Mouse (Mus musculus): ENCODE results near the gene Sh3glb2. TPM values are rescaled to one million over a fixed set of nuclear protein-coding genes. Genes with fewer than 3 reads are reported as not detected.

Gene Sh3glb2
- polyA plus RNA-seq, 1 experiment, result 259 TPM

GRCm38 (mm10) chr2:30342061-30342460 lies 17.1 kb downstream of the Sh3glb2 start:
- DNase-seq (ENCODE audit: low spot score), result no peak

- DNase-seq (ENCODE audit: low spot score), result no peak
Measured at GRCm38 (mm10) chr2:30337179-30337578, 22.0 kb downstream of the Sh3glb2 start.

- DNase-seq (ENCODE audit: low spot score), result no peak
Measured at GRCm38 (mm10) chr2:30336174-30336915, 22.8 kb downstream of the Sh3glb2 start.

GRCm38 (mm10) chr2:30335324-30335723 lies 23.8 kb downstream of the Sh3glb2 start:
- DNase-seq (ENCODE audit: low spot score), result no peak

- no peak for DNase-seq (ENCODE audit: low spot score)
Measured at GRCm38 (mm10) chr2:30328791-30329190, 30.3 kb downstream of the Sh3glb2 start.

- DNase-seq (ENCODE audit: low spot score), result no peak
Measured at GRCm38 (mm10) chr2:30327276-30327675, 31.9 kb downstream of the Sh3glb2 start.

- DNase-seq (ENCODE audit: low spot score), result no peak
Measured at GRCm38 (mm10) chr2:30325296-30325695, 33.8 kb downstream of the Sh3glb2 start.

GRCm38 (mm10) chr2:30323111-30323510 lies 36.0 kb downstream of the Sh3glb2 start:
- no peak for DNase-seq (ENCODE audit: low spot score)

- DNase-seq (ENCODE audit: low spot score), result no peak
Measured at GRCm38 (mm10) chr2:30319260-30319659, 39.9 kb downstream of the Sh3glb2 start.

GRCm38 (mm10) chr2:30316955-30317354 lies 42.2 kb downstream of the Sh3glb2 start:
- no peak for DNase-seq (ENCODE audit: low spot score)

GRCm38 (mm10) chr2:30316136-30316535 lies 43.0 kb downstream of the Sh3glb2 start:
- no peak for DNase-seq (ENCODE audit: low spot score)

- no peak for DNase-seq (ENCODE audit: low spot score)
Measured at GRCm38 (mm10) chr2:30311481-30311880, 47.7 kb downstream of the Sh3glb2 start.

GRCm38 (mm10) chr2:30309351-30309750 lies 49.8 kb downstream of the Sh3glb2 start:
- no peak for DNase-seq (ENCODE audit: low spot score)

- no peak for DNase-seq (ENCODE audit: low spot score)
Measured at GRCm38 (mm10) chr2:30306087-30306486, 53.0 kb downstream of the Sh3glb2 start.

GRCm38 (mm10) chr2:30299966-30300365 lies 59.2 kb downstream of the Sh3glb2 start:
- DNase-seq (ENCODE audit: low spot score), result no peak

GRCm38 (mm10) chr2:30299525-30299924 lies 59.6 kb downstream of the Sh3glb2 start:
- no peak for DNase-seq (ENCODE audit: low spot score)

Other genes with a start within 250 kb of the Sh3glb2 start
- 46.2 and 46.5 TPM in 2 replicates for gene Zer1, start 234.8 kb downstream of the Sh3glb2 start, polyA plus RNA-seq (2012; rRNA removed)
- 29.2 and 29.5 TPM in 2 replicates for gene Tbc1d13, start 225.6 kb downstream of the Sh3glb2 start, polyA plus RNA-seq (2012; rRNA removed)
- gene Endog, start 187.8 kb downstream of the Sh3glb2 start, polyA plus RNA-seq (2012; rRNA removed), result 26.0 and 26.4 TPM in 2 replicates
- gene Spout1, start 180.9 kb downstream of the Sh3glb2 start, polyA plus RNA-seq (2012; rRNA removed), result 25.0 and 26.9 TPM in 2 replicates
- 75.5 and 103 TPM in 2 replicates for gene Kyat1, start 153.5 kb downstream of the Sh3glb2 start, polyA plus RNA-seq (2012; rRNA removed)
- gene Lrrc8a, start 121.6 kb downstream of the Sh3glb2 start, polyA plus RNA-seq (2012; rRNA removed), result 24.3 and 30.2 TPM in 2 replicates
- 4.1 and 5.4 TPM in 2 replicates for gene Gm28035, start 118.8 kb downstream of the Sh3glb2 start, polyA plus RNA-seq (2012; rRNA removed)
- gene Phyhd1, start 93.1 kb downstream of the Sh3glb2 start, polyA plus RNA-seq (2012; rRNA removed), result 36.2 and 55.9 TPM in 2 replicates
- not detected in 2 replicates for gene Gm28038, start 78.3 kb downstream of the Sh3glb2 start, polyA plus RNA-seq (2012; rRNA removed)
- 14.4 and 15.7 TPM in 2 replicates for gene Dolk, start 73.0 kb downstream of the Sh3glb2 start, polyA plus RNA-seq (2012; rRNA removed)
- 17.2 and 18.1 TPM in 2 replicates for gene Nup188, start 72.9 kb downstream of the Sh3glb2 start, polyA plus RNA-seq (2012; rRNA removed)
- 32.6 and 34.4 TPM in 2 replicates for gene Miga2, start 4.9 kb upstream of the Sh3glb2 start, polyA plus RNA-seq (2012; rRNA removed)
- 18.9 and 27.3 TPM in 2 replicates for gene Dolpp1, start 32.9 kb upstream of the Sh3glb2 start, polyA plus RNA-seq (2012; rRNA removed)
- gene Crat, start 56.5 kb upstream of the Sh3glb2 start, polyA plus RNA-seq (2012; rRNA removed), result 27.3 and 38.1 TPM in 2 replicates
- 90.0 and 93.9 TPM in 2 replicates for gene Ptpa, start 56.7 kb upstream of the Sh3glb2 start, polyA plus RNA-seq (2012; rRNA removed)
- gene Ier5l, start 114.9 kb upstream of the Sh3glb2 start, polyA plus RNA-seq (2012; rRNA removed), result 10.7 and 11.0 TPM in 2 replicates
- 5.8 and 6.3 TPM in 2 replicates for gene Cstad, start 235.7 kb upstream of the Sh3glb2 start, polyA plus RNA-seq (2012; rRNA removed)